Mouse (Mus musculus) ES-E14 (cell line): ENCODE measurements at regions not wholly inside any gene's neighbourhood (a gene's known extent, or its start where the extent isn't known, plus 50 kb on each side); places are given as distances from the start of the nearest gene placed in this dataset.

Experiments used
- DNase-seq: peaks from one replicate; pipeline ENCODE4 v3.0.0-alpha.2; 2013; ENCODE audit warnings: low read depth, low spot score
- H3K27ac ChIP-seq: 2 replicates; pipeline ENCODE4 v1.5.1; 2012; ENCODE audit warnings: low read depth, mild to moderate bottlenecking, low read length, moderate library complexity, mixed read lengths; ENCODE audit not compliant: poor library complexity, insufficient read depth, severe bottlenecking
- H3K36me3 ChIP-seq: 2 replicates; pipeline ENCODE4 v1.6.1; 2012; ENCODE audit warnings: mild to moderate bottlenecking, low read length, moderate library complexity, mixed read lengths; ENCODE audit not compliant: control insufficient read depth, poor library complexity, insufficient read depth, severe bottlenecking
- H3K4me1 ChIP-seq, 2 experiments: fragments of 150-350 bp in 1 of 2; sonication (generic) in 1 of 2; 2 replicates each; pipeline ENCODE4 v1.6.1; 2012; ENCODE audit warnings: low read length in 2 of 2, mild to moderate bottlenecking in 1 of 2, mixed read lengths in 1 of 2; ENCODE audit not compliant: control insufficient read depth in 2 of 2, insufficient read depth in 2 of 2, poor library complexity in 1 of 2
- H3K4me3 ChIP-seq, 2 experiments: fragments of 150-350 bp in 1 of 2; sonication (generic) in 1 of 2; 2 replicates each; pipeline ENCODE4 v1.5.1; 2012; ENCODE audit warnings: low read length in 2 of 2, low read depth in 1 of 2, mild to moderate bottlenecking in 1 of 2, mixed read lengths in 1 of 2; ENCODE audit not compliant: insufficient read depth in 1 of 2, poor library complexity in 1 of 2, severe bottlenecking in 1 of 2
- H3K9ac ChIP-seq: 2 replicates; pipeline ENCODE4 v1.6.1; 2012; ENCODE audit warnings: low read depth, mild to moderate bottlenecking, low read length, mixed read lengths; ENCODE audit not compliant: poor library complexity, insufficient read depth, severe bottlenecking
- H3K9me3 ChIP-seq: fragments of 150-350 bp; sonication (generic); 2 replicates; pipeline ENCODE4 v1.6.1; 2012; ENCODE audit warnings: low read depth, mild to moderate bottlenecking, low read length; ENCODE audit not compliant: control insufficient read depth, insufficient read depth
- CHD2 ChIP-seq: IDR thresholded peaks from 2 replicates; pipeline ENCODE4 v1.6.1; 2014; ENCODE audit warnings: mild to moderate bottlenecking, low read depth, low read length, inconsistent platforms
- HCFC1 ChIP-seq: IDR thresholded peaks from 2 replicates; pipeline ENCODE4 v1.6.1; 2012; ENCODE audit warnings: low read length, inconsistent platforms, borderline replicate concordance; ENCODE audit not compliant: insufficient read depth
- MAFK ChIP-seq: IDR thresholded peaks from 2 replicates; pipeline ENCODE4 v1.6.1; 2014; ENCODE audit warnings: mild to moderate bottlenecking, low read depth, low read length, inconsistent platforms; ENCODE audit not compliant: insufficient read depth
- ZC3H11A ChIP-seq: IDR thresholded peaks from 2 replicates; pipeline ENCODE4 v1.6.1; 2012; ENCODE audit warnings: low read depth, mild to moderate bottlenecking, inconsistent platforms, low read length, borderline replicate concordance
- in situ Hi-C, 2 experiments: fragments of 600-800 bp; cut with MboI; formaldehyde crosslinking; loops; one replicate each; pipeline ENCODE4 v1.15.1; 2025; ENCODE audit warnings: low sequenced_read_pairs in 2 of 2, inconsistent platforms in 1 of 2; ENCODE audit not compliant: unreplicated experiment in 2 of 2

DNA sequence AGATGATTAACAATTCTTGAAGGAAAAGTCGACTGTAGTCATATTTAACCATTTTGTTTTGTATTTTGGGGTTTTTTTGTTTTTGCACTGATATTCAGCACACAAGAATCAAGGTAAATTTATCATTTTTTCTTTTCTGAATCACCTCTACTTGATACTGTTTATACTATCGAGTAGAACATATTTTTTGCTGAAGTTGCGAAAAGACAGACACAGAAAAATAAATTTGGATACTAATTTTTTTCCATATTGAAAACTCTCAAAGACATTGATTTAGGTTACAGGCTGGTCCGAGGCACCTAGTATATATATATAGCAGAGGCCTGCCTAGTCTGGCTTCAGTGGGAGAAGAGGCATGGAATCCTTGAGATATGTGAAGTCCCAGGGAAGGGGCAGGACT is 319.5 kb upstream of the Pcdh9 start:
- no peak overlapping the region for H3K9ac ChIP-seq
- no peak overlapping the region for H3K4me3 ChIP-seq
- in situ Hi-C loops, result no loop called here
- H3K9me3 ChIP-seq, result no peaks in the 10 kb centered on the region
- no peak overlapping the region for H3K27ac ChIP-seq
- H3K4me1 ChIP-seq, result no peaks in the 10 kb centered on the region
- no peak for TF ChIP-seq CHD2
- TF ChIP-seq HCFC1, result no peak
- TF ChIP-seq ZC3H11A, result no peak
- TF ChIP-seq MAFK, result peak; percentile 59; the same call in 1 of the 2 replicates
- no peak for DNase-seq
- no peaks in the 10 kb centered on the region for H3K36me3 ChIP-seq
